Mouse (Mus musculus) thymus, adult 2 months (tissue): ENCODE data around the gene Cdk1. TPM values are rescaled to one million over a fixed set of nuclear protein-coding genes. Genes with fewer than 3 reads are reported as not detected.
A peak's percentile ranks its signal among the peaks of the same experiment; 100 is the strongest.

ENCODE experiments used
- DNase-seq: peaks from one replicate; pipeline ENCODE4 v3.0.0; 2021
- H3K27ac ChIP-seq: fragments of 200-500 bp; 2 replicates; pipeline ENCODE4 v1.5.1; 2012; ENCODE audit warnings: low read length, control low read depth; ENCODE audit not compliant: control insufficient read depth, insufficient read depth
- H3K27me3 ChIP-seq: fragments of 200-500 bp; 2 replicates; pipeline ENCODE4 v1.6.1; 2012; ENCODE audit warnings: mild to moderate bottlenecking, low read length, moderate library complexity, mixed read lengths; ENCODE audit not compliant: control insufficient read depth, insufficient read depth
- H3K36me3 ChIP-seq: fragments of 200-500 bp; 2 replicates; pipeline ENCODE4 v1.6.1; 2012; ENCODE audit warnings: mild to moderate bottlenecking, low read length, moderate library complexity; ENCODE audit not compliant: control insufficient read depth, insufficient read depth
- H3K4me1 ChIP-seq: fragments of 200-500 bp; replicated peaks from 2 replicates; pipeline ENCODE4 v1.6.1; 2012; ENCODE audit warnings: low read length; ENCODE audit not compliant: control insufficient read depth, insufficient read depth
- H3K4me3 ChIP-seq: fragments of 200-500 bp; 2 replicates; pipeline ENCODE4 v1.5.1; 2012; ENCODE audit warnings: mild to moderate bottlenecking, low read length, control low read depth, moderate library complexity; ENCODE audit not compliant: control insufficient read depth, insufficient read depth
- CTCF ChIP-seq: fragments of 200-500 bp; IDR thresholded peaks from 2 replicates; pipeline ENCODE4 v1.5.1; 2012; ENCODE audit warnings: mild to moderate bottlenecking, control low read depth, low read length, moderate library complexity, borderline replicate concordance; ENCODE audit not compliant: control insufficient read depth, poor library complexity, insufficient read depth; ENCODE audit errors: extremely low read depth
- POLR2A ChIP-seq: fragments of 200-500 bp; IDR thresholded peaks from 2 replicates; pipeline ENCODE4 v1.6.1; 2012; ENCODE audit warnings: mild to moderate bottlenecking, low read length, control low read depth, moderate library complexity; ENCODE audit not compliant: control insufficient read depth, poor library complexity, insufficient read depth; ENCODE audit errors: extremely low read depth
- WGBS: fragments of 180-500 bp; shearing (Covaris S2); methylation state at CpG from one replicate; pipeline ENCODE4 v1.1.7; 2018; 5-methylcytosine and 5-hydroxymethylcytosine counted together
- polyA plus RNA-seq: library from polyadenylated mRNA; depleted of rRNA; stranded (reverse); fragments of >200 nt; gene quantifications from 2 replicates; pipeline ENCODE4 v1.2.3, GENCODE M21; 2012

Gene Cdk1
- polyA plus RNA-seq, 1 experiment: 131 TPM

DNA sequence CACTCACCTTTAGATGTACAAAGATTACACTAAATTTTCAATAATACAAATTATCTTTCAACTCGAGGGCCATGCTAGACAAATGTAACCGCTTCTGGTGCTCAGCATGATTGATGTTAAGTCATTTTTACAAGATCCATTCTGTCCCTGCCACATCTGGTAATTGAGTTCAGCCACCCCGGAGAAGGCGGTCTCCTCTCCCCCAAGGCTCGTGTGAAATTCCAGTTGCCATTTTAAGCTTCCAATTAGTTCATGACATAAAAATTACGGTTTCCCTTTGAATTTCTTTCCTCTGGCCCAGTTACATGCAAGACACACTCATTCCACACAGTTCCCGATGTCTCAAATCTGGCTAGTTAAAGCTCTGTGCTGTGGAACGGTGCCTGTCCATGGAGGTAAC lies 38.8 kb downstream of the Cdk1 start:
- H3K27me3 ChIP-seq: no peaks in the 10 kb centered on the region
- no peak overlapping the region for H3K27ac ChIP-seq
- DNase-seq: no peak
- TF ChIP-seq CTCF: no peak
- no peak for TF ChIP-seq POLR2A
- no peaks in the 10 kb centered on the region for H3K4me1 ChIP-seq
- H3K36me3 ChIP-seq: no peaks in the 10 kb centered on the region
- 93% methylated on average over 8 of the region's 8 CpGs for WGBS
- H3K4me3 ChIP-seq: no peak overlapping the region

DNA sequence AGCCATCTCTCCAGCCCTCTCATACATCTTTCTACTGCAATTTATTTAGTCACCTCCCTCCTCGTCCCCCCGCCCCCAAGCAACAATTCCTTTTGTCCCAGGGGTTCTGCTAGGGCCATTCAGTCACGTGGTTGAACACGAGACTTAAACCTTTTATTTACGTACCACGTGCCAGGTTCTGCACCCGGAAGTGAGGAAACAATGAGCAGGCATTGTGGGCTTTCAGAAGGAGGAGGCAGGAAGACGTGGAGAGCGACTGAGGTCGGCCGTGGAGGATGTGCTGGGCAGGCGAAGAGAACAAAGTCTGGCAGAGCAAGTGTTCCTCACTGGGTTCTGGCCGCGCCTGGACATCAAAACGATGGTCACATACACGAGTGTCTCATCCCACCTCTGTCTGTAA lies 40.9 kb downstream of the Cdk1 start:
- Histone ChIP-seq H3K27ac (no peak overlapping the region), H3K36me3 (no peaks in the 10 kb centered on the region), H3K4me3 (no peak overlapping the region), H3K4me1 (no peaks in the 10 kb centered on the region), H3K27me3 (no peaks in the 10 kb centered on the region)
- 62% methylated on average over 16 of the region's 16 CpGs for WGBS
- DNase-seq: no peak
- TF ChIP-seq CTCF: no peak
- TF ChIP-seq POLR2A: no peak

DNA sequence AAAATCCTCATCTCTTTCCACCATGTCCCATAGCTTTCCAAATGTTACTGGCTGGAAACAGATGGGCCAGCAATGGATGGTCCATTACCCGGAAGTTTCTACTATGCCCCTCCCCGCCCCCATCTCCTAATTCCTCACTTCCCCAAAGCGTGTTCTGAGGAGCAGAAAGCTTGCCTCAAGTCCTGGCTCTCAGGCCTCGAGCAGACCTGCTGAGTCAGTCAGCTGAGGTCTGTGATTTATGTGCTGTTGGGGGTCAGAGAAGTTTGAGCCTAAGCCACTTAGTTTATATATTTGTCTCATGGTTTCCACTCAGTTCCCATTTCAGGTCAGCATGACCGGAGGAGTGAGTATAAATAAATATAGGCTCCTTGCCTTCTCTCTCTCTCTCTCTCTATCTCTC lies 43.6 kb downstream of the Cdk1 start:
- Histone ChIP-seq H3K27ac (no peak overlapping the region), H3K4me1 (no peaks in the 10 kb centered on the region), H3K36me3 (no peaks in the 10 kb centered on the region), H3K27me3 (no peaks in the 10 kb centered on the region), H3K4me3 (no peak overlapping the region)
- no peak for TF ChIP-seq POLR2A
- no peak for TF ChIP-seq CTCF
- 18% methylated on average over 5 of the region's 5 CpGs for WGBS
- DNase-seq: no peak

DNA sequence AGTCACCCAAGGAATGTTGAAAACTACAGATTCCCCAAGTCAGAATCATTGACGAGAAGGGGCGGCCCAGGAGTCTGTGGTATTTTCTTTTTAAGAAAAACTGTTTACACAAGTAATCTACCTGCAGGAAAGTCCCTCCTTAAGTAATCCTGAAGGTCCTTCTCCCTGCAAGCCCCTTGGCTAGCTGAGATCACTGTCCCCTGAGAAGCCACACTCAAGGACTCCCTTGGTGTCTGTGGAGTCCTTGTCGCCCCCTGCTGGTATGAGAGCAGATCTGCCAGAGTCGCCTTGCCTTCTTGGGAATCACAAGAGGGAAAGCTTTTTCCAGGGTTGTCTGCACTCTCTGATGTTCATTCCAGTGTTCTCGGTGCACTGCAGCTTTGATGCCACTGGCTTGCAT lies 45.7 kb downstream of the Cdk1 start:
- WGBS: 54% methylated on average over 5 of the region's 5 CpGs

DNA sequence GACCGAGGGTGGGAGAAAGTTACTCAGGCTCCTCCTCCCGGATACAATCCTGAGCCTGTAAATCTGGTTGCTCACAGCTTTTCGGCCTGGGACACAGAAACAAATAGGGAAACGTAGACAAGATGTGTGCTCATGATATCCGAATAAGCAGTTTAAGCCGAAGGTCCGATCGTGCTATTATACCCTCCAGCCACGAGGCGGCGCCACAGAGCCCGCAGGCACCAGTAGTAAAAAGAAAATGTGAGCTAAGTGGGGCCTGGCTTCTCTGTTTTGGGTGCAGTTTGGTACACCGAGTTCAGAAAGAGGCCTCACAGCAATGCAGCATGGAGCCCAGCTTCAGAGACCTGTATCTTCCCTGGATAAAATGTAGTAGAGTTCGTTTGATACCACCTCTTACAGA lies 46.5 kb downstream of the Cdk1 start:
- no peak for TF ChIP-seq POLR2A
- TF ChIP-seq CTCF: peak; percentile 68; the same call in 1 of the 2 replicates
- no peaks in the 10 kb centered on the region for H3K27me3 ChIP-seq
- H3K27ac ChIP-seq: no peak overlapping the region
- DNase-seq: peak; percentile 25
- H3K4me3 ChIP-seq: no peak overlapping the region
- H3K4me1 ChIP-seq: no peaks in the 10 kb centered on the region
- 46% methylated on average over 14 of the region's 14 CpGs for WGBS
- H3K36me3 ChIP-seq: no peaks in the 10 kb centered on the region

More for the DNA sequence above, 45.7 kb downstream of the Cdk1 start:
- Histone ChIP-seq H3K4me1 (no peaks in the 10 kb centered on the region), H3K36me3 (no peaks in the 10 kb centered on the region), H3K27me3 (no peaks in the 10 kb centered on the region), H3K4me3 (no peak overlapping the region), H3K27ac (no peak overlapping the region)
- DNase-seq: peak; percentile 25
- TF ChIP-seq POLR2A (no peak), CTCF (peak; percentile 70; the same call in 1 of the 2 replicates)

DNA sequence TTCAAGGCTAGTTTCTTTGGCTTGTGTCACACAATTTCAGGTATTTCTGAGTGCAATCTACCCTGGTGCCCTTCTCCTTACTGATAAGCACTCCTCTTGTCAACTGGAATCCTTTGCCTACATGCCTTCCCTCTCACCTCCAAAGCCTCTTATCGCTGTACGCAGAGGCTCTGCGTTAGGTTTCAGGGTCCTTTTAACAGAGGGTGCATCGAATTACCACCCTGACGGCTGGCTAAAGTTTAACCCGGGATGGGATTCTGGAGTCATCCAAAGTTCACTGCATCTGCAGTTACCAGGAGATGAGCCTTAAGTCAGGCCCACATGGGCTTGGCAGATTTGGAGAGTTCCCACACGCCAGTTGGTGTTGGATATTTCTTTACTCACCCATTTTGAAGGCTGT lies 47.1 kb downstream of the Cdk1 start:
- no peak for TF ChIP-seq POLR2A
- TF ChIP-seq CTCF: no peak
- DNase-seq: no peak

DNA sequence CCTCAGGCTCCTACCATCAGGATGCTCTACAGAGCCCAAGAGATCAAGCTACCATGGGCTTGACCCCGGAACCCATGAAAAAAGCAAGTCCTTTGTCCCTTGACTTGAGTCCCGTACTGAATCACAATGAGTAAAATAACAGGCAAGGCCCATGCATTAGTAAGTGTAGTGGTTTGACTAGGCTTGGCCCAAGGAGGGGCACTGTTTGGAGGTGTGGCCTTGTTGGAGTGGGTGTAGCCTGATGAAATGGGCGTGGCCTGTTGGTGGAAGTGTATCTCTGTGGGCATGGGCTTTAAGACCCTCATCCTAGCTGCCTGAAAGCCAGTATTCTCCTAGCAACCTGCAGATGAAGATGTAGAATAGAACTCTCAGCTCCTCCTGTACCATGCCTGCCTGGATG lies 47.9 kb downstream of the Cdk1 start:
- H3K4me1 ChIP-seq: no peaks in the 10 kb centered on the region
- no peaks in the 10 kb centered on the region for H3K27me3 ChIP-seq
- 91% methylated on average over 3 of the region's 3 CpGs for WGBS
- TF ChIP-seq POLR2A (no peak), CTCF (no peak)
- no peak overlapping the region for H3K4me3 ChIP-seq
- DNase-seq: no peak
- H3K27ac ChIP-seq: no peak overlapping the region
- H3K36me3 ChIP-seq: no peaks in the 10 kb centered on the region

More for the DNA sequence above, 47.1 kb downstream of the Cdk1 start:
- Histone ChIP-seq H3K27ac (no peak overlapping the region), H3K36me3 (no peaks in the 10 kb centered on the region), H3K4me1 (no peaks in the 10 kb centered on the region), H3K4me3 (no peak overlapping the region), H3K27me3 (no peaks in the 10 kb centered on the region)
- 89% methylated on average over 7 of the region's 7 CpGs for WGBS
